Mouse (Mus musculus): Measurements from ENCODE around the gene Ifnlr1.

Gene Ifnlr1

DNA sequence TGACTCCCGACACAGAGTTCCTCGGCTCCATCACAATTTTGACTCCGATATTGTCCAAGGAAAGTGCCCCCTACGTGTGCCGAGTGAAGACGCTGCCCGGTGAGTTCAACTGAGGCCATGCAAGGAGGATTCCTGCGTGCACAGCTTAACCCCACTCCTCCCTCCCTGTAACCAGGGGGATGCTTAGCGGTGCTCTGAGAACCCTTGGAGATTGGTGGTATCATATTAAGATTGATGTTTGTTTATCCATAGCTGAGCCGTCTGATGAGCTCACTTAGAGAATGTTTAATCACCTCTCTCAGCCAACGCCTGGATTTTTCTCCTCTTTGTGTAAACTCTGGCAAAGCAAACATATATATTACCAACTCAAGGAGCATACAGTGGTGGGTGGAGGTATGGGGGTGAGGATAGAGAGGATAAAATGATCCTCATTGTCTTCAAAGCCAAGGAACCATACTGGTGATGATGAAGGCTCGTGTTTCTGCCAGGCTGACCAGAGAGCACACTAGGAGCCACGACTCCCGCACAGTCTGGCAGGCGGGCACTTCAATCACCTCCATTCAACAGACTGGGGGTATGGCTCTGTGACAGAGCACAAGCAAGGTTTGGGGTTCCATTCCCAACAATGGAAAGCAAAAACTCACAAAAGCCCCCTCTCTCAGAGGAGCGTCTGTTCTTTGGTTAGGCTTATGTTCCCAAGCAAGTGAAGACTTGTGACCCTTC lies 58.8 kb downstream of the Ifnlr1 start:
- no peak for DNase-seq (ENCODE audit: low spot score)

DNA sequence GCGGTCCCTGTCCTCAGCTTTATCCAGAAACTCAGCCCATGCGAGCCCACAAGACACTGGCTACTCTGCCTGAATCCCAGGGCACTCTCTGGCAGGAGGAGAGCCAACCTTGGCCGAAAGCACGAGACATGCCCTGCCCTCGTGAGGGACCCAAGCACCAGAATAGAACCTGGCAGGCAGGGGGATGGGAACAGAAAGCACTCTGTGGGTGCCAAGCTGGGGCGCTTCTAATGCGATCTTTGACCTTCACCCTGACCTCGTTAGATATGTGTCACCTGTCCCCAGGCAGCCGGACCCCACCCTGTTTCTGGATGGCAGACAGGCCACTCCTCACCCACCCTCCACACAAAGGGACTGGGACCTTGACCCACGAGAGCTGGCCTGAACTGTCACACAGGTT lies 59.5 kb downstream of the Ifnlr1 start:
- no peak for DNase-seq (ENCODE audit: low spot score)

DNA sequence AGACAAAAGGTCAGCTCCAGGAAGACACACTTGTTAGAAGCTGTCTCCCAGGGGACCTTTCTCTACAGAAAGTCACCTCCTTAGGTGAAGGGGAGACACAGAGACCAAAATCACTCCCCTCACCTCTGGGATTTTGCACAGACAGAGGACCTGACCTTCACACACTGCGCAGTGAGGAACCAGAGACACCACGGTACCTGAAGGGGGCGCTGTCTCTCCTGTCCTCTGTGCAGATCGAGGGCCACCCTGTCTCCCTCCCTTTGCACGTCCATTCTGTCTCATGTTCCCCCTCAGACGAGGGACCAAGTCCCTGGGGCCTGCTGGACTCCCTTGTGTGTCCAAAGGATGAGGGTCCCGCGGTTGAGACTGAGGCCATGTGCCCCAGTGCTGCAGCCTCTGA lies 64.8 kb downstream of the Ifnlr1 start:
- no peak for DNase-seq (ENCODE audit: low spot score)

DNA sequence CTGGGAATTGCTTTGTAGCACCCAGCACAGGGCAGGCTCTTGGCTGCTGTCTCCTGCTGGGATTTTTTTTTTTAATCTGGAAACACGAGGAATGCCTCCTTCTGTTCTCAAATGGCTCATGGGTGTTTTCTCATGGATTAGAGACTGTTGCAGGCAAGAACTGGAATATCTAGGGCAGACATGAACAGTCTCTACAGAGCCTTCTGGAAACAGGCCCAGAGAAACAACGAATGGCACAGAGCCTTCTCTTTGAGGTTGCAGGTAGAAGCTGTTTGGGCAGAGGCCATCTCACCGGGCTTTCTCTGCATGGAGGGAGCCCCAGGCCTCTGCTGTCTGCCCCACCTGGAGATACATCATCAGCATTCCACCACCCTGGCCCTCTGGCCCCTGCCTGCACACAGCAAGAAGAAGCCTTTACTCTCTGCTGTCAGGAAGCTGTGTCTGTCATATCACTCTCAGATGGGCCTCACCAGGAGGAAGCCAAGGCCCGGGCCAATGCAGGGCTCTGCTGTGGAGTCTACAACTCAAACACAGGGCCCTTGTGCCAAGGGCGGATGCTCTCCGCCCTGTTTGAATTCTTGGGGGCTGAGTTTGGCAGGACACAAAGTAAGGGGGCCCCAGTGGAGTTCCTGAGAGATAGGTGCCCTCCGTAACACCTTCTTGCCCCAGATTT lies 66.2 kb downstream of the Ifnlr1 start:
- no peak for DNase-seq (ENCODE audit: low spot score)

DNA sequence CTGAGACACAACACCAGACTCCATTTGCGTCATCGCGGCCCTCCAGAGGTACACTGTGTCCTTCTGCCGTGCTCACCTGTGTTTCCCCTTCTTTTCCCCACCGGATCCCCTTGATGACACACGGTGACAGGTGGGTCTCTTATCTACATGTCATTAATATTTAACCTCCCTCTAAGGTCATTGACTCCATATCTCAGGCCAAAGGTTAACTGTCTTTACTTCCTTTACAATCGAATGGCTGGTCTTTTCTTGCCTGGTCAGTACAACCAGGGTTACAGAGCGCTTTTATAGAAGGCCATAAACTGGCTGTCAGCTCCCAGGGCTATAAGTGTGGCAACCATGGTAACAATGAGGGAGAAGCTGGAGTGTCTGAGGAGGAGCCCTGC lies 66.7 kb downstream of the Ifnlr1 start:
- DNase-seq (ENCODE audit: low spot score), result no peak
